Mouse (Mus musculus): Measurements from ENCODE around the gene Jak1.
"Not testable (repeated sequence)": the region's sequence is repeated elsewhere in the genome, so short reads cannot be mapped to it uniquely, and the experiment has no call there.

The Jak1 gene

GRCm38 (mm10) chr4:101276456-101277070 is 11.5 kb upstream of the Jak1 start:
- DNase-seq (ENCODE audit: low read depth in 2 of 2, low spot score in 2 of 2) = no peak

DNA sequence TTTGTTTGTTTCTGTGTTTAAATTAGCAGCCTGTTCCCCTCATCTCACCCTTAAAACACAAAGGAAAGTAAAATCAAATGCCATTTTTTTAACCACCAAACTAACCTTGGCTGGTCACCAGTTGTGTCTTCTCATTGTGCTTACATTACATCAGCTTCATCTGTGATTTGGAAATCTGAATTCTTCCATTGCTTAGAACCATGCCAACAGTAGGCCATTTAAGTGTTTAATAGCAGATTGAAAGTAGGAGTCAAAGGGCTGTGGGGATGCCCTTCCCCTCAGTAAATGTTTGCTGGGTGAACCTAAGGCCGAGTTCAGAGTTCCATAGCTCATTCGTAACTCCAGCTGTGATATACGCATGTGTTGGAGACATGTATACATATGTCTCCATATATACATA is 10.8 kb upstream of the Jak1 start:
- DNase-seq (ENCODE audit: low read depth in 2 of 2, low spot score in 2 of 2) = no peak

DNA sequence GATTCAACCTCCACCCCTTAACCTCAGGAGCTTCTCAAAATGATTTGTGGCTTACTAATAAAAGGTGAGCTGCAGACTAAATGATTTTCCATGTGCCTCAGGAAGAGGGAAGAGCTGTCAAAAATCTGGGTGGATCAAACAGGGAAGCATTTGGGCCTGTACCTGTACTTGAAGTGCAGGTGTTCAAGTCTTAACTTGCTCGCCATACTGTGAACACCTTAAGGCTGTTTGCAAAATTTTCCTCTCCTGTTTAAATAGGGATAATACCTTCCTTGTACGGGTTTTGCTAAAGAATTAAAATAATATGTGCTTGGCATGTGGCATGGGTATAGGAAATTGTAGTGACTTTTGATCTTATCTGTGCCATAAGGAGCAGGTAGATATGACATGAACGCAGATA is 5.7 kb upstream of the Jak1 start:
- no peak for DNase-seq (ENCODE audit: low read depth in 2 of 2, low spot score in 2 of 2)

DNA sequence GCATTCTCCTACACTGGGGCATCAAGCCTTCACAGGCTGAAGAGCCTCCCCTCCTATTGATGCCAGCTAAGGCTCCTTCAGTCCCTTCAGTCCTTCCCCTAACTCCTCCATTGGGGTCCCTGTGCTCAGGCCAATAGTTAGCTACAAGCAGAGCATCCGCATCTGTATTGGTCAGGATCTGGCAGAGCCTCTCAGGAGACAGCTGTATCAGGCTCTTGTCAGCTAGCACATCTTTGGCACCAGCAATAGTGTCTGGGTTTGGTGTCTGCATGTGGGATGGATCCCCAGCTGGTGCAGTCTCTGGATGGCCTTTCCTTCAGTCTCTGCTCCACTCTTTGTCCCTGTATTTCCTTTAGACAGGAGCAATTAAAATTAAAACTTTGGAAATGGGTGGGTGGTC is 3.4 kb upstream of the Jak1 start:
- not testable (repeated sequence) for DNase-seq (ENCODE audit: low read depth in 2 of 2, low spot score in 2 of 2)

DNA sequence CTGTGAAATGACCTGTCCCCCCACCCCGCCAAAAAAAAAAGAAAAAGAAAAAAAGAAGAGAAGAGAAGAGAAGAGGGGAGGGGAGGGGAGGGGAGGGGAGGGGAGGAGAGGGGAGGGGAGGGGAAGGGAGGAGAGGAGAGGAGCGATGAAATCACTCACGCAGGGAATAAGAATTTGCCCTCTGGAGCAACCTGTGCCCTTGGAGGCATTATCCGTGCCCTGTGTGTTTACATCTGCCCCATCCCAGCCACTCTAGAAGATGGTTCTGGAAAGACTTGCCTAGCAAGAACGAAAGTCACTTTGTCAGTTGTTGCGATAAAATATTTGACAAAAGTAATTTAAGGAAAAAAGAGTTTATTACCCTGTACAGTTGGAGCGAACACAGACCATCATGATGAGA is 441 bp upstream of the Jak1 start:
- no peak for DNase-seq (ENCODE audit: low read depth in 2 of 2, low spot score in 2 of 2)

DNA sequence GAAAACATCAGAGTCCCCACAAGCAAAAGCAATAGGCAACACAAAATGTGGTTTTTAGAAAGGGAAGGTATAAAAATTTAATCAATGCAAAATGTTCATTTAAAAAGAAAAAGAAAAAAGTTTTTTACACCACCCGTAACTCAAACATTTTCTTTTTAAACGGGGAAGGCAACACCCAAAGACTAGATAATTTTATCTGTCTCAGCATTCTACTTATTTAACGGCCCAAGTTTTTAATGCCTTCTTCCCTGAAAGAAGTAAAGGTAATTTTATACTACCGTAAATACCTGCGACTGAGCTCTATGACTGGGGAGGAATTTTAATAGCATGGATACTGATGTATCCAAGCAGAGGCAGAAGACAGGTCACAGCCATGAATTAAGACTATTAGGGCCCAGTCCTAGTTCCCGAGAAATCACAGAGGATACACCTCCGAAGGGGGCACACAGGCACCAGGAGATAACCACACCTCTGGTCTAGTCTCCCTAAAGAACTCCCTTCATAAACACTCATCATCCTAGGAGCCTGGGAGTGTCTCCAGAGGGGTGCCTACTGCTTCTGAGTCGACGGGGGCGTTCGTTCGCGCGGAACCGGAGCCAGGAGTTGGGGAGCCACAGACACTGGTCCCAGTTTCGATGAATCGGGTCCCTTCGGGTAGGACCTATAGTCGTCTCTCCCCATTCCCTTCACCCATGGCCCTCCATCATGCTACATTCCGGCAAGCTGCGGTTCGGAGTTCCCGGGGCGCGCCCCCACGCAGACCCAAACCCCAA is 928 bp downstream of the Jak1 start:
- no peak for DNase-seq (ENCODE audit: low read depth in 2 of 2, low spot score in 2 of 2)

- DNase-seq (ENCODE audit: low read depth in 2 of 2, low spot score in 2 of 2) = no peak
Measured at GRCm38 (mm10) chr4:101261596-101261995, 3.5 kb downstream of the Jak1 start.

DNA sequence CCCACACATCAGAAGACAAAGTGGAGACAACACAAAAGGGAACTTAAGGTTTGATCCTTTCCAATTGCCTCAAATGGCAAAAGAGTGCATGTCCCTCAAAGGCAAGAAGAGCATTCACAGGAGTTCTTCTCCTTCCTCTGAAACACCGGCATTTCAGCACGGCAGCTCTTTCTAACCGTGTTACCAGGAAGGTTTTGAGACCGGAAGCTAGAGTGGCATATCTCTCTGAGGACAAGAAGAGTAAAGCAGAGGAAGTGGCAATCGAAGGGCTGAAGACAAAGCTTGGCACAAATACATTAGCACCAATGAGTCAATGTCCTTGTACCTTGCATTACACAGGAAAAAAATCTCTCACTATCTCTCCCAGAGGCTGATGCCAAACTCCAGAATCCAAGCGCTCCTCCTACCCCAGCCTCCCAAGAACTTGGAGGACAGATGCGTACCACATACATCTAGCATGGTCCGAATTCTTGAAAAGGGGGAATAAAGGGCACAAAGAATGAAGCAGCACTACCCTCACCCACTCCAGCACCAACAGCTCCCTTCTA is 4.3 kb downstream of the Jak1 start:
- DNase-seq (ENCODE audit: low read depth in 2 of 2, low spot score in 2 of 2) = peak in 1 of 2 experiments; percentile 52

GRCm38 (mm10) chr4:101256526-101257210 is 8.4 kb downstream of the Jak1 start:
- no peak for DNase-seq (ENCODE audit: low read depth in 2 of 2, low spot score in 2 of 2)

- peak in 1 of 2 experiments; percentile 29 for DNase-seq (ENCODE audit: low read depth in 2 of 2, low spot score in 2 of 2)
Measured at GRCm38 (mm10) chr4:101254606-101255349, 10.3 kb downstream of the Jak1 start.

- no peak for DNase-seq (ENCODE audit: low read depth in 2 of 2, low spot score in 2 of 2)
Measured at GRCm38 (mm10) chr4:101254015-101254414, 11.1 kb downstream of the Jak1 start.

DNA sequence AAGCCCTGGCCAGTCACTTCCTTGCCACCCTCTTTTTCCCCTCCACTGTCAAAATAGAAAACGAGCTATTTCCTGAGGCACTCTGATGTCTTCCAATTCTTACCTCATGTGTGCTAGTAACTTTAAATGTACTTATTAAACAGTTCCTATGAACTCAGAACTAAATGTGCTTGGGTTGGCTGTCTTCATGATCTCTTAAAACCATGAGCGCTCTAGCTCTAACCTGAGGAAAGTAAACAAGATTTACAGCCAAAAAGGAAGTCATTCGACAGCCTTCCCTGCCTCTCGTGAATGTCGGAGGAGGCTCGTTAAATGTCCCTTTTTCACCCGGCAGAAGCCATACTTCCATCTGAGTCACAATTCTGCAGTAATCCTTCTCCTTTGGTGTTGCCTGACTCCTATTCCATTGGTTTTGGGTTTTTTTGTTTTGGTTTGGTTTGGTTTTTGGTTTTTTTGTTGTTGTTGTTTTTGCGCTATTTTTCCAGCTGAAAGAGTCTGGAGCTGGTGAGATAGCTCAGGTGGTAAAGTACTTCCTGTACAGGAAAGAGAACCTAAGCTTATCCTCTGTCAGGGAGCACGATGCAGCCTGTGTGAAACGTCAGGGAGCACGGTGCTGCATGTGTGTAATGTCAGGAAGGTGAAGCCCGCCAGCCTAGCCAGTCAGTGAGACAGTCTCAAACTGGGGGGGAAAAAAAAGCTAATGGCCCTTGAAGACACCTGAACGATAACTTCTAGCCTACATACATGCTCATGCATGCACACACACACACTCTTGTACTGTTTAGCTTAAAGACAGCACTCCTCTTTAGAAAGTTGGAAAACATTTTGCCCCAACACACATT is 12.1 kb downstream of the Jak1 start:
- DNase-seq (ENCODE audit: low read depth in 2 of 2, low spot score in 2 of 2) = no peak

GRCm38 (mm10) chr4:101252016-101252415 is 13.1 kb downstream of the Jak1 start:
- no peak for DNase-seq (ENCODE audit: low read depth in 2 of 2, low spot score in 2 of 2)

GRCm38 (mm10) chr4:101249977-101250743 is 14.9 kb downstream of the Jak1 start:
- DNase-seq (ENCODE audit: low read depth in 2 of 2, low spot score in 2 of 2) = no peak

- no peak for DNase-seq (ENCODE audit: low read depth in 2 of 2, low spot score in 2 of 2)
Measured at GRCm38 (mm10) chr4:101247355-101247754, 17.7 kb downstream of the Jak1 start.

- DNase-seq (ENCODE audit: low read depth in 2 of 2, low spot score in 2 of 2) = no peak
Measured at GRCm38 (mm10) chr4:101246569-101246968, 18.5 kb downstream of the Jak1 start.

DNA sequence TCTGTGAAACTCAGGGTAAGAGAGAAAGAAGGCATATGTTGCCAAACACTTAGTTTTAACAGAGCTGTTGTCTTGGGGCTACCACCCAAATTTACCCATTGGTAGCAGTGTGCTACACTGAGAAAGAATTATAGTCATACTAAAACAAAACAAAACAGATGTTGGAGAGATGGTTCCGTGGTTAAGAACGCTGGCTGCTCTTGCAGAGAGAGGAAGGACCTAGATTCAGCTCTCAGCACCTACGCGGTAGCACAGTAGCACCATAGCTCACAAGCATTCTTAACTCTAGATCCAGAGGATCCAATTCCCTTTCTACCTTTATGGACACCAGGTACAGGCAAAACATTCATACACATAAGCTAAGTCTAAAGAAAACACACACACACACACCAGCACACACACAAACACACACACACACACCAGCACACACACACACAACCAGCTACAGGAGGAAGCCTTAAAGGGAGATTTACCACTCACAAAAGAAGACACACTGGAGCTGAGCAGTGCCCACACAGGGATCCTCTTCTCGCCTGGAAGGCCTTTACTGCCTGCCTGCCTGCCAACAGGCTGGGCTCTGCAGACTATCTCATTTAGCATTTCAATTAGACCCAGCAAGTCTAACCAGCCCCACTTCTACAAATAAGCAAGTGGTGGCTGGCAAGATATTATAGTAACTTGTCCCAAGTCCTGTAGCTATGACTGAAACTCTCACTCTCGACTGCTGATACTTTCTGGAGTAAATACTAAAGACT is 20.6 kb downstream of the Jak1 start:
- no peak for DNase-seq (ENCODE audit: low read depth in 2 of 2, low spot score in 2 of 2)

DNA sequence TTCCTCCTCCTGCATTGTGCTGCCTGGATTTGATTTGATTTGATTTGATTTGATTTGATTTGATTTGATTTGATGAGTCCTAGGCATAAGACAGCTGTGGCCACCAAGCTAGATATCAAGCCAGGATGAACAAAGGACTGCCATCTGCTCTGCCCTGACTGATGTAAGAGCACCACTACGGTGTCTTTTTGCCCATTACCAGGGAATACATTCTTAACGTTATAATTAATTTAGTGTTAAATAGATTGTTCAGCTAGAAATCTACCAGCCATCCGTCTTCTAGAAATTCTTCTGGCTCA is 24.3 kb downstream of the Jak1 start:
- DNase-seq (ENCODE audit: low read depth in 2 of 2, low spot score in 2 of 2) = no peak
